ENCODE assay signal across 8 mouse cellular contexts in the genomic region with DNA sequence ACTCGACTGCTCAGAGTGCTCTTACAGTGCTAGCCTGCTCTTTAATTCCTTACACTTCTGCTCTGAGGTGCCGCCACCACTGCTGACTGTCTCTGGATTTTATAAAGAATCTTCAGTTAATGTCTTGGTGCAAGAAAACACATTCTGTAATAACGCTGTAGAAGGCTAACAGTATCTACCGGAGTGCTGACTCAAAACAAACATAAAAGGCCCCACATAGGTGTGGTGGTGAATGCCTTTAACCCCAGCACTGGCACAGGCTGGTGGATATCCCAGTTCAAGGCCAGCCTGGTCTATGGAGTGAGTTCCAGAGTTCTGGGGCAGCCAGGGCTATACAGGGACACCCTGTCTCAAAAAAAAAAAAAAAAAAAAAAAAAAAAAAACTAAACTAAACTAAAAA. TPM values are rescaled to one million over a fixed set of nuclear protein-coding genes. Genes with fewer than 3 reads are reported as not detected.
DNase-seq lines count a peak whose midpoint lies in the region; ATAC-seq lines count a peak whose summit lies in the region.

No protein-coding gene starts in this region.

- WGBS in heart, embryonic 13.5 days, result 62% methylated on average over 4 of the region's 4 CpGs
- 75% methylated on average over 4 of the region's 4 CpGs for WGBS in midbrain, embryonic 11.5 days
- WGBS in midbrain, embryonic 14.5 days, result 78% methylated on average over 4 of the region's 4 CpGs
- 64% methylated on average over 4 of the region's 4 CpGs for WGBS in intestine, embryonic 16.5 days
- WGBS in stomach, embryonic 16.5 days, result 61% methylated on average over 4 of the region's 4 CpGs

- no peak for DNase-seq in heart, adult 8-10 months (ENCODE audit: low spot score)
- DNase-seq in midbrain, embryonic 11.5 days (ENCODE audit: low spot score, missing footprints), result peak; percentile 45
- DNase-seq in midbrain, embryonic 14.5 days, result no peak
- DNase-seq in cerebellum, adult 9-10 months, result no peak
- DNase-seq in embryo, embryonic 10 days (ENCODE audit: low spot score), result no peak

- no peaks in the 10 kb centered on the region for H3K27me3 ChIP-seq in heart, embryonic 13.5 days (replicated peaks)
- H3K27me3 ChIP-seq in midbrain, embryonic 11.5 days (ENCODE audit: control insufficient read depth, insufficient read depth, low read length), result no peaks in the 10 kb centered on the region
- H3K27me3 ChIP-seq in midbrain, embryonic 14.5 days (ENCODE audit: control insufficient read depth, insufficient read depth, low read length), result no peaks in the 10 kb centered on the region
- no peaks in the 10 kb centered on the region for H3K27me3 ChIP-seq in intestine, embryonic 16.5 days (replicated peaks; ENCODE audit: control insufficient read depth, insufficient read depth, low read length)
- no peaks in the 10 kb centered on the region for H3K27me3 ChIP-seq in stomach, embryonic 16.5 days (ENCODE audit: control insufficient read depth, insufficient read depth, low read length)

- H3K9ac ChIP-seq in heart, embryonic 13.5 days, result no peak overlapping the region
- H3K9ac ChIP-seq in midbrain, embryonic 11.5 days (ENCODE audit: low read length), result no peak overlapping the region
- no peak overlapping the region for H3K9ac ChIP-seq in midbrain, embryonic 14.5 days (replicated peaks; ENCODE audit: low read length)
- H3K9ac ChIP-seq in intestine, embryonic 16.5 days (ENCODE audit: low read depth, low read length), result no peak overlapping the region
- peak overlapping the region; percentile 18 for H3K9ac ChIP-seq in stomach, embryonic 16.5 days (ENCODE audit: low read length)

- no peak overlapping the region for H3K27ac ChIP-seq in heart, embryonic 13.5 days (replicated peaks)
- no peak overlapping the region for H3K27ac ChIP-seq in midbrain, embryonic 11.5 days (ENCODE audit: low read depth, low read length)
- H3K27ac ChIP-seq in midbrain, embryonic 14.5 days (replicated peaks; ENCODE audit: low read depth, low read length), result no peak overlapping the region
- no peak overlapping the region for H3K27ac ChIP-seq in intestine, embryonic 16.5 days (ENCODE audit: low read length)
- 0 out of 2 replicates have a peak overlapping the region, but pooled peaks have one; percentile 9 for H3K27ac ChIP-seq in stomach, embryonic 16.5 days (ENCODE audit: low read length)

- H3K4me2 ChIP-seq in heart, embryonic 13.5 days, result peak overlapping the region; percentile 60; the same call in 1 of the 2 replicates
- no peak overlapping the region for H3K4me2 ChIP-seq in midbrain, embryonic 11.5 days
- no peak overlapping the region for H3K4me2 ChIP-seq in midbrain, embryonic 14.5 days (ENCODE audit: low read length)
- H3K4me2 ChIP-seq in intestine, embryonic 16.5 days (ENCODE audit: low read depth, low read length), result 0 out of 2 replicates have a peak overlapping the region, but pooled peaks have one; percentile 40
- H3K4me2 ChIP-seq in stomach, embryonic 16.5 days (ENCODE audit: low read depth, low read length), result no peak overlapping the region

- peaks cover 13% of the 10 kb centered on the region; the same call in 1 of the 2 replicates for H3K4me1 ChIP-seq in heart, embryonic 13.5 days
- H3K4me1 ChIP-seq in midbrain, embryonic 11.5 days (ENCODE audit: control insufficient read depth, insufficient read depth, low read length), result no peaks in the 10 kb centered on the region
- H3K4me1 ChIP-seq in midbrain, embryonic 14.5 days (ENCODE audit: control insufficient read depth, insufficient read depth, low read length), result no peaks in the 10 kb centered on the region
- H3K4me1 ChIP-seq in intestine, embryonic 16.5 days (ENCODE audit: control insufficient read depth, insufficient read depth, low read length), result peaks cover 7% of the 10 kb centered on the region; the same call in 1 of the 2 replicates
- peaks cover 21% of the 10 kb centered on the region; the same call in 1 of the 2 replicates for H3K4me1 ChIP-seq in stomach, embryonic 16.5 days (ENCODE audit: control insufficient read depth, insufficient read depth, low read length)

- no peaks in the 10 kb centered on the region for H3K9me3 ChIP-seq in heart, embryonic 13.5 days
- H3K9me3 ChIP-seq in midbrain, embryonic 11.5 days (ENCODE audit: control insufficient read depth, low read length), result no peaks in the 10 kb centered on the region
- no peaks in the 10 kb centered on the region for H3K9me3 ChIP-seq in midbrain, embryonic 14.5 days (ENCODE audit: control insufficient read depth, low read length)
- H3K9me3 ChIP-seq in intestine, embryonic 16.5 days (ENCODE audit: control insufficient read depth, low read length), result no peaks in the 10 kb centered on the region
- no peaks in the 10 kb centered on the region for H3K9me3 ChIP-seq in stomach, embryonic 16.5 days (replicated peaks; ENCODE audit: control insufficient read depth, low read length)

- no peak overlapping the region for H3K4me3 ChIP-seq in heart, embryonic 13.5 days
- no peak overlapping the region for H3K4me3 ChIP-seq in midbrain, embryonic 11.5 days (ENCODE audit: low read depth, low read length)
- no peak overlapping the region for H3K4me3 ChIP-seq in midbrain, embryonic 14.5 days (replicated peaks; ENCODE audit: low read depth, low read length)
- no peak overlapping the region for H3K4me3 ChIP-seq in intestine, embryonic 16.5 days (ENCODE audit: low read length)
- no peak overlapping the region for H3K4me3 ChIP-seq in stomach, embryonic 16.5 days (replicated peaks; ENCODE audit: low read length)

- no peaks in the 10 kb centered on the region for H3K36me3 ChIP-seq in heart, embryonic 13.5 days
- no peaks in the 10 kb centered on the region for H3K36me3 ChIP-seq in midbrain, embryonic 11.5 days (ENCODE audit: control insufficient read depth, insufficient read depth, low read length)
- H3K36me3 ChIP-seq in midbrain, embryonic 14.5 days (ENCODE audit: control insufficient read depth, insufficient read depth, low read length), result no peaks in the 10 kb centered on the region
- H3K36me3 ChIP-seq in intestine, embryonic 16.5 days (ENCODE audit: control insufficient read depth, insufficient read depth, low read length), result no peaks in the 10 kb centered on the region
- no peaks in the 10 kb centered on the region for H3K36me3 ChIP-seq in stomach, embryonic 16.5 days (ENCODE audit: control insufficient read depth, insufficient read depth, low read length)

- no peak for ATAC-seq in heart, embryonic 13.5 days (ENCODE audit: extremely low read depth, insufficient number of reproducible peaks, low FRiP score, low TSS enrichment)
- ATAC-seq in midbrain, embryonic 11.5 days (ENCODE audit: low FRiP score), result no peak
- no peak for ATAC-seq in midbrain, embryonic 14.5 days (ENCODE audit: low FRiP score, low TSS enrichment)
- no peak for ATAC-seq in intestine, embryonic 16.5 days
- ATAC-seq in stomach, embryonic 16.5 days (ENCODE audit: insufficient read depth, low FRiP score), result no peak

RNA-seq across cellular contexts. Expression of gene Ttc39b, which starts 8.1 kb away (rescaled TPM):
- polyA plus RNA-seq in heart, embryonic 13.5 days (2015; fragmentation: Nextera tagmentation; extraction: Ambion mirVana), result 2.1 and 2.5 TPM in 2 replicates
- total RNA-seq in heart, adult 8-10 months (2022), result 10 to 100 TPM; 18.5 to 23.7 (median 20.8) TPM
- polyA plus RNA-seq in midbrain, embryonic 11.5 days (2014; fragmentation: Nextera tagmentation; extraction: Ambion mirVana), result 1.9 and 2.1 TPM in 2 replicates
- polyA plus RNA-seq in midbrain, embryonic 14.5 days (2014; fragmentation: Nextera tagmentation; extraction: Ambion mirVana), result 5.9 and 6.1 TPM in 2 replicates
- 1.4 and 2.4 TPM in 2 replicates for polyA plus RNA-seq in intestine, embryonic 16.5 days (2015; fragmentation: Nextera tagmentation; extraction: Ambion mirVana)
- 5.0 TPM in 2 replicates for polyA plus RNA-seq in stomach, embryonic 16.5 days (2015; fragmentation: Nextera tagmentation; extraction: Ambion mirVana)

Comparison
In these comparisons a context has a peak if more than half of its experiments do, and no peak if none do; other contexts are left out.
1. H3K4me2 ChIP-seq: peak in heart, embryonic 13.5 days (single experiment) and intestine, embryonic 16.5 days (single experiment); none in midbrain, embryonic 11.5 days (single experiment), midbrain, embryonic 14.5 days (single experiment) and stomach, embryonic 16.5 days (single experiment).